In genomic region chr14:114913238-114913637, GRCm38 (mm10) we compare ENCODE assay signal across 8 mouse cellular contexts.
DNase-seq lines count a peak whose midpoint lies in the region; ATAC-seq and TF ChIP-seq lines count a peak whose summit lies in the region.

No protein-coding gene starts in this region.

- H3K9me3 ChIP-seq in heart, embryonic 10.5 days: no peaks in the 10 kb centered on the region

- H3K79me2 ChIP-seq in heart, adult 2 months (replicated peaks; ENCODE audit: control insufficient read depth, insufficient read depth, low read length): no peaks in the 10 kb centered on the region

- intact Hi-C loops in heart, adult 2 months (cut with DNase I): loop anchor here (1.0 kb wide), 1 partner anchor 59 kb away; no protein-coding TSS in a partner anchor

- H3K4me3 ChIP-seq in heart, adult 2 months: no peak overlapping the region
- H3K4me3 ChIP-seq in heart, embryonic 10.5 days: no peak overlapping the region

- TF ChIP-seq EP300 in heart, adult 2 months (IDR thresholded peaks at IDR 0.05; ENCODE audit: insufficient read depth, low read depth, low read length): peak; percentile 31; the same call in 1 of the 2 replicates

- no peak for TF ChIP-seq POLR2A in heart, adult 2 months (IDR thresholded peaks at IDR 0.05; ENCODE audit: insufficient read depth, low read depth, low read length)

- peak; percentile 69 for TF ChIP-seq CTCF in heart, adult 2 months (IDR thresholded peaks at IDR 0.05)

- no peak overlapping the region for H3K9ac ChIP-seq in heart, adult 2 months (ENCODE audit: low read depth, low read length)

- DNase-seq in heart, adult 2 months: no peak
- DNase-seq in heart, embryonic 10.5 days (ENCODE audit: low spot score): no peak
- DNase-seq in adipocyte (ENCODE audit: low spot score): peak; percentile 2
- peak; percentile 33 to 78 for DNase-seq in frontal cortex, adult 2 months (ENCODE audit: extremely low spot score in 1 of 2, low spot score in 1 of 2)
- peak; percentile 27 for DNase-seq in layer of hippocampus, adult 9-10 months (ENCODE audit: low spot score)
- DNase-seq in thymus, postnatal 0 days (ENCODE audit: low spot score): no peak
- DNase-seq in gastrocnemius, adult 18-20 months (ENCODE audit: low spot score): no peak

- H3K27me3 ChIP-seq in heart, adult 2 months (ENCODE audit: control insufficient read depth, insufficient read depth, low read length): no peaks in the 10 kb centered on the region
- H3K27me3 ChIP-seq in heart, embryonic 10.5 days (ENCODE audit: insufficient read depth, poor library complexity, severe bottlenecking): no peaks in the 10 kb centered on the region

- peak; percentile 69 for ATAC-seq in megakaryocyte progenitor cell, adult 5-6 weeks (replicated peaks; ENCODE audit: poor library complexity)

- no peak overlapping the region for H3K27ac ChIP-seq in heart, adult 2 months
- H3K27ac ChIP-seq in heart, embryonic 10.5 days: no peak overlapping the region

- WGBS in heart, adult 2 months: 32% methylated on average over 5 of the region's 5 CpGs
- WGBS in heart, embryonic 10.5 days: 45% methylated on average over 5 of the region's 5 CpGs

- H3K36me3 ChIP-seq in heart, adult 2 months (ENCODE audit: control insufficient read depth, insufficient read depth, low read length): no peaks in the 10 kb centered on the region
- H3K36me3 ChIP-seq in heart, embryonic 10.5 days: no peaks in the 10 kb centered on the region

- no peaks in the 10 kb centered on the region for H3K4me1 ChIP-seq in heart, adult 2 months (ENCODE audit: control insufficient read depth, insufficient read depth, low read length)
- H3K4me1 ChIP-seq in heart, embryonic 10.5 days: no peaks in the 10 kb centered on the region

Comparison
In these comparisons a context has a peak if more than half of its experiments do, and no peak if none do; other contexts are left out.
1. DNase-seq: peak in adipocyte (single experiment), frontal cortex, adult 2 months (2 of 2) and layer of hippocampus, adult 9-10 months (single experiment); none in heart, adult 2 months (0 of 2), heart, embryonic 10.5 days (single experiment), thymus, postnatal 0 days (single experiment) and gastrocnemius, adult 18-20 months (single experiment).